17 mouse cellular contexts compared by ENCODE assay signal in the genomic region with DNA sequence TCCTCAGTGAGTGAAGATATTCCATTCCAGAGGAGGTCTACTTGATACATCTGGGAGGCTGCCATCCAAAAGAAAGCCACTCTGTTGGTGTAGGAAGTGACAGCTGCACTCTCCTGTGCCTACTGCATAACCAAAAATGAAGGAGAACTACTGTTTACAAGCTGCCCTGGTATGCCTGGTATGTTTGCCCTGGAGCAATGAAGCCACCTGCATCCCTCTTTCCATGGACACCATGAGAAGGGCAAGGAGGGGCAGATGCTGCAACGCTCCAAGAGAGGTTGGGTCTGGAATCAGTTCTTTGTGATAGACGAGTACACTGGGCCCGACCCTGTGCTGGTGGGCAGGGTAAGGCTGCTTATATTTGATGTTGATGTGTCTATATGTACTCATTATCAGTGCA. TPM values are rescaled to one million over a fixed set of nuclear protein-coding genes. Genes with fewer than 3 reads are reported as not detected.
"Had no signal": no experiment of that assay in that cellular context is flagged by ENCODE, and none has a peak within 500 bp of the region (broad histone marks: within the 10 kb centered on the region; RNA-seq: fewer than 3 reads in every experiment).

No protein-coding gene starts in this region.

RNA-seq across cellular contexts. Expression of a gene that starts 47.1 kb away (rescaled TPM):
- total RNA-seq: megakaryocyte progenitor cell, adult 5-6 weeks; midbrain, postnatal 0 days; monocyte, adult 5-6 weeks; neutrophil, adult 5-6 weeks had no signal
- polyA plus RNA-seq: liver, embryonic 16.5 days; lung, embryonic 15.5 days; macrophage; midbrain, embryonic 11.5 days; midbrain, embryonic 13.5 days; midbrain, embryonic 15.5 days; midbrain, postnatal 0 days; neural tube, embryonic 12.5 days; neural tube, embryonic 14.5 days; spleen, adult 2 months; stomach, embryonic 14.5 days; stomach, embryonic 16.5 days; thymus, postnatal 0 days; urinary bladder, adult 2 months had no signal
